Mouse (Mus musculus) embryonic facial prominence, embryonic 12.5 days (tissue): ENCODE measurements at regions not wholly inside any gene's neighbourhood (a gene's known extent, or its start where the extent isn't known, plus 50 kb on each side); places are given as distances from the start of the nearest gene placed in this dataset.

Experiments used
- ATAC-seq: fragments of 200-750 bp; cut with Nextera tagmentation; 2 replicates; pipeline ENCODE4 v1.8.0; 2017; ENCODE audit not compliant: insufficient number of reproducible peaks, insufficient read depth, low FRiP score, low TSS enrichment
- H3K27ac ChIP-seq: fragments of 300-500 bp; sonication (generic); 2 replicates; pipeline ENCODE4 v1.5.1; 2016; ENCODE audit warnings: mild to moderate bottlenecking
- H3K27me3 ChIP-seq: fragments of 300-500 bp; sonication (generic); 2 replicates; pipeline ENCODE4 v1.6.1; 2016; ENCODE audit warnings: mild to moderate bottlenecking, moderate library complexity
- H3K36me3 ChIP-seq: fragments of 300-500 bp; sonication (generic); 2 replicates; pipeline ENCODE4 v1.6.1; 2016; ENCODE audit warnings: mild to moderate bottlenecking
- H3K4me1 ChIP-seq: fragments of 300-500 bp; sonication (generic); 2 replicates; pipeline ENCODE4 v1.6.1; 2016
- H3K4me2 ChIP-seq: fragments of 300-500 bp; sonication (generic); replicated peaks from 2 replicates; pipeline ENCODE4 v1.6.1; 2016; ENCODE audit warnings: mild to moderate bottlenecking, moderate library complexity
- H3K4me3 ChIP-seq: fragments of 300-500 bp; sonication (generic); 2 replicates; pipeline ENCODE4 v1.5.1; 2016; ENCODE audit warnings: mild to moderate bottlenecking
- H3K9ac ChIP-seq: fragments of 300-500 bp; sonication (generic); 2 replicates; pipeline ENCODE4 v1.6.1; 2016; ENCODE audit warnings: mild to moderate bottlenecking, moderate library complexity
- H3K9me3 ChIP-seq: fragments of 300-500 bp; sonication (generic); 2 replicates; pipeline ENCODE4 v1.6.1; 2016; ENCODE audit warnings: mild to moderate bottlenecking, moderate library complexity
- WGBS: fragments of 180-500 bp; shearing (Covaris S2); methylation state at CpG from one replicate; pipeline ENCODE4 v1.1.7; 2016; 5-methylcytosine and 5-hydroxymethylcytosine counted together

- H3K27me3 ChIP-seq, result no peaks in the 10 kb centered on the region
Measured at GRCm38 (mm10) chr16:77418486-77418885, 183.4 kb downstream of the Gm11146 start.

GRCm38 (mm10) chr16:77417791-77418190 lies 184.1 kb downstream of the Gm11146 start:
- Histone ChIP-seq H3K9ac (no peak overlapping the region), H3K9me3 (no peaks in the 10 kb centered on the region), H3K4me3 (no peak overlapping the region), H3K4me1 (peaks cover 35% of the 10 kb centered on the region), H3K36me3 (no peaks in the 10 kb centered on the region), H3K27ac (peak overlapping the region; percentile 57; the same call in 1 of the 2 replicates), H3K4me2 (peak overlapping the region; percentile 31), H3K27me3 (no peaks in the 10 kb centered on the region)
- WGBS, result 4% methylated on average over 3 of the region's 3 CpGs
- no peak for ATAC-seq

More at GRCm38 (mm10) chr16:77418486-77418885, 183.4 kb downstream of the Gm11146 start:
- Histone ChIP-seq H3K4me1 (peaks cover 36% of the 10 kb centered on the region), H3K4me2 (0 out of 2 replicates have a peak overlapping the region, but pooled peaks have one; percentile 33), H3K27ac (no peak overlapping the region), H3K9ac (no peak overlapping the region), H3K4me3 (no peak overlapping the region), H3K36me3 (no peaks in the 10 kb centered on the region), H3K9me3 (no peaks in the 10 kb centered on the region)
- ATAC-seq, result no peak
- WGBS, result 83% methylated on average over 1 of the region's 1 CpGs

DNA sequence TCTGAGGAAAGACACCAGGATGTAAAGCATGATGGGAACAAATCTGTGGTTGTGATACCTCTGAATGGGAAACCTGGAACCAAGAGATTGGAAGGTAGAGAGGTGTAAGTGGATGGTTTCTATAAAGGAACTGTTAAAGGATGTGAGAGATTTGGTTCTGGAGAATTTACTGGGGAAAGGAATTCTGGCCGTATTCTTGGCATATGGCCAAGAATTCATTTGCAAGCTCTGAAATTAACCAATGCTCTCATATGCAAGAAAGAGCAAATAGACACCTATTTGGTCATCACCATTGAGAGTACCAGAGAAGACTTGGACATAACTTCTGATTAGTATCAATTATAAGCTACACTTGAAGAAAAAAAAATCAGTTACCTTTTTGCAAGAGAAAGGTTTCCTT lies 187.3 kb downstream of the Gm11146 start:
- Histone ChIP-seq H3K9me3 (no peaks in the 10 kb centered on the region), H3K9ac (no peak overlapping the region), H3K27me3 (no peaks in the 10 kb centered on the region), H3K4me2 (no peak overlapping the region), H3K4me3 (no peak overlapping the region), H3K27ac (no peak overlapping the region), H3K4me1 (peaks cover 13% of the 10 kb centered on the region), H3K36me3 (no peaks in the 10 kb centered on the region)
- ATAC-seq, result no peak
- WGBS, result 54% methylated on average over 1 of the region's 1 CpGs

DNA sequence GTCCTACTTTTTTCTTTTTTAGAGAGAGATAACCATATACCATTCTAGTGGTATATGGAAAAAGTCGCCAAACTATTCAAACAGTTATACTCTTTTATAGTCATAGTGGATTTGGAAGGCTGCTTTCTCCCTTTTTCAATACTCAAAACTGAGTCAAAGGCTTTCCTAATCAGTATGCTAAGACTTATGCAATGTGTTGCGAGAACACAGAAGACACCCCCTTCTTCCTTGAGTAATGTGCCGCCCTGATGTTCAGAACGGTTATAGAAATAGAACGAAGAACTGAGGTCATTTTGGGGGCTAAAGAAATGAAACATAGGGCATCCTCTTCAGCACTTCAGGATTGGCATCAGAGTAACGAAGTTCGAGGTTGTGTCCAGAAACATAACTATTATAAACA lies 192.7 kb downstream of the Gm11146 start:
- Histone ChIP-seq H3K36me3 (no peaks in the 10 kb centered on the region), H3K4me1 (peaks cover 14% of the 10 kb centered on the region), H3K4me3 (no peak overlapping the region), H3K27ac (no peak overlapping the region), H3K27me3 (no peaks in the 10 kb centered on the region), H3K9me3 (no peaks in the 10 kb centered on the region), H3K9ac (no peak overlapping the region), H3K4me2 (no peak overlapping the region)
- no peak for ATAC-seq
- WGBS, result 91% methylated on average over 7 of the region's 7 CpGs

GRCm38 (mm10) chr16:77406999-77407398 lies 194.9 kb downstream of the Gm11146 start:
- Histone ChIP-seq H3K36me3 (no peaks in the 10 kb centered on the region), H3K9me3 (no peaks in the 10 kb centered on the region), H3K27ac (no peak overlapping the region), H3K9ac (no peak overlapping the region), H3K4me1 (peaks cover 31% of the 10 kb centered on the region), H3K4me2 (no peak overlapping the region), H3K4me3 (no peak overlapping the region), H3K27me3 (no peaks in the 10 kb centered on the region)
- no peak for ATAC-seq
- WGBS, result 75% methylated on average over 5 of the region's 5 CpGs

GRCm38 (mm10) chr16:77405859-77406258 lies 196.0 kb downstream of the Gm11146 start:
- Histone ChIP-seq H3K4me1 (peaks cover 37% of the 10 kb centered on the region), H3K4me3 (no peak overlapping the region), H3K4me2 (peak overlapping the region; percentile 27), H3K9ac (no peak overlapping the region), H3K9me3 (no peaks in the 10 kb centered on the region), H3K36me3 (no peaks in the 10 kb centered on the region), H3K27ac (peak overlapping the region; percentile 78; the same call in 1 of the 2 replicates), H3K27me3 (no peaks in the 10 kb centered on the region)
- 0 out of 2 replicates have a peak, but pooled peaks have one; percentile 15 for ATAC-seq
- WGBS, result 49% methylated on average over 6 of the region's 6 CpGs

GRCm38 (mm10) chr16:77405181-77405818 lies 196.6 kb downstream of the Gm11146 start:
- peak; percentile 56; the same call in 1 of the 2 replicates for ATAC-seq
- Histone ChIP-seq H3K27me3 (no peaks in the 10 kb centered on the region), H3K9ac (no peak overlapping the region), H3K4me3 (no peak overlapping the region), H3K36me3 (no peaks in the 10 kb centered on the region), H3K27ac (peak overlapping the region; percentile 78), H3K4me2 (peak overlapping the region; percentile 27), H3K4me1 (peaks cover 41% of the 10 kb centered on the region), H3K9me3 (no peaks in the 10 kb centered on the region)
- 36% methylated on average over 8 of the region's 8 CpGs for WGBS

DNA sequence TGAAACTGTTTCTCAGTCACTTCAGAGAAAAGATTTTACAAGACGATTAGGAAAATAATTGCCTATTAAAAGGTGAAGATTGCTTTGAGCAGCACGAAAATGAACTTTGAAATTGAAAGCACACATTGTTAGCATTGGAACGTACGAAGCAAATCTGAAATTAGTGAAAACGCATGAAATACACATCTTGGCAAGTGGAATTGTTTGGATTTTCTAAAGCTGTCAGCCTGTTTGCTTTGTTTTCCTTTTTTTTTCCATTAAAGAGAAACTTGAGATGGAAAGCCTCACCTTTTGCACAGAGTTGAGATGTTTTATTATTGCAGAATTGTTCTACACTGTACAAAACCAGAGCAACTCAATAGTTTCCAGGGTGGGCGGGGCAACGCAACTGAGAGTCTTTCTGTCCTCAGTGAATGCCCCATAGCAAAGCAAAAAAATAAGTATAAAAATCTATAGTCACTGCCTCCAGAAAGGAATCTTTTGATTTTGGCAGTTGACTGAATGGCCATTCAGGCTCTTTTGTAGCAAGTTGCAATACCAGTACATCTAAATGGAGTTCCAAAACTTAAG lies 199.1 kb downstream of the Gm11146 start:
- no peak overlapping the region for H3K27ac ChIP-seq
- ATAC-seq, result no peak
- H3K9ac ChIP-seq, result no peak overlapping the region
- 60% methylated on average over 7 of the region's 7 CpGs for WGBS
- H3K4me3 ChIP-seq, result no peak overlapping the region
- no peaks in the 10 kb centered on the region for H3K36me3 ChIP-seq
- no peaks in the 10 kb centered on the region for H3K9me3 ChIP-seq
- no peak overlapping the region for H3K4me2 ChIP-seq
- no peaks in the 10 kb centered on the region for H3K27me3 ChIP-seq
- peaks cover 50% of the 10 kb centered on the region for H3K4me1 ChIP-seq

DNA sequence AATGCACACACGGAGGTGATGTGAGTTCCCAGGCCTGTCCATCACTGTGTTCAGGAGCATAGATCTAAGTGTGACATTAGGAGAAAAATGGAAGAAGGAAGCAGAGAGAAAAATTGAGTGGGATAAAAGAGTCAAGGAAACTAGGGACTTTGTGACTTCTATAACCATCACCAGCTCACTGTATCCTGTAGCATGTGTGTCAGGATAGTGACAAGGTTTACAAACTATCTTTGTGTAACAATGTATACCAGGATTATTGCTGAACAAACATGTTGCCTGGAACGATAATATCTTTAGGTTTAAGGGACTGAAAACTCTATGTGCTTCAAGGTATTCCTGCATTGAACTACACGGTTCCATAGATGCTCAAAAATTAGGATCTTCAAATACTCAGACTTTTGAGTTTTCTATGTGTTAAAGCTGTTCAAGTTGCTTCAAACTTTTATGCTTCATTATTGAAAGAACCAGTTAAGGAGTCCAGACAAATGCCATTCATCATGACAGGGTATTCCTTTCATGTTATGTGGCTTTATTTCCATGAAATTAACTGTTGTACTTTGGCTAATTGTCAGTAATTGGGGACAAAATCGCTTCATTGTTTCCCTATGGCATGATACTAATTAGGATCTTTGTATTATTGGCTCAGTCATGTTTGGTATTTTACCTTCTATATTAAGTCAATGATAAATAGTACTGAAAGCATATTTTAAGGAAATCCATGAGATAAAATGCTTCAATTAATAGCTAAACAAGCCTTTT lies 200.5 kb downstream of the Gm11146 start:
- H3K36me3 ChIP-seq, result no peaks in the 10 kb centered on the region
- peaks cover 50% of the 10 kb centered on the region for H3K4me1 ChIP-seq
- no peak for ATAC-seq
- H3K27me3 ChIP-seq, result no peaks in the 10 kb centered on the region
- H3K27ac ChIP-seq, result peak overlapping the region; percentile 74
- peak overlapping the region; percentile 49 for H3K4me2 ChIP-seq
- H3K9ac ChIP-seq, result no peak overlapping the region
- H3K9me3 ChIP-seq, result no peaks in the 10 kb centered on the region
- WGBS, result 41% methylated on average over 4 of the region's 4 CpGs
- no peak overlapping the region for H3K4me3 ChIP-seq

GRCm38 (mm10) chr16:77400276-77400891 lies 201.5 kb downstream of the Gm11146 start:
- Histone ChIP-seq H3K9me3 (no peaks in the 10 kb centered on the region), H3K9ac (peak overlapping the region; percentile 28; the same call in 1 of the 2 replicates), H3K27me3 (no peaks in the 10 kb centered on the region), H3K4me3 (peak overlapping the region; percentile 13), H3K27ac (peak overlapping the region; percentile 74), H3K36me3 (no peaks in the 10 kb centered on the region), H3K4me1 (peaks cover 44% of the 10 kb centered on the region), H3K4me2 (peak overlapping the region; percentile 49)
- ATAC-seq, result peak; percentile 67; the same call in 1 of the 2 replicates
- WGBS, result 1% methylated on average over 13 of the region's 13 CpGs

DNA sequence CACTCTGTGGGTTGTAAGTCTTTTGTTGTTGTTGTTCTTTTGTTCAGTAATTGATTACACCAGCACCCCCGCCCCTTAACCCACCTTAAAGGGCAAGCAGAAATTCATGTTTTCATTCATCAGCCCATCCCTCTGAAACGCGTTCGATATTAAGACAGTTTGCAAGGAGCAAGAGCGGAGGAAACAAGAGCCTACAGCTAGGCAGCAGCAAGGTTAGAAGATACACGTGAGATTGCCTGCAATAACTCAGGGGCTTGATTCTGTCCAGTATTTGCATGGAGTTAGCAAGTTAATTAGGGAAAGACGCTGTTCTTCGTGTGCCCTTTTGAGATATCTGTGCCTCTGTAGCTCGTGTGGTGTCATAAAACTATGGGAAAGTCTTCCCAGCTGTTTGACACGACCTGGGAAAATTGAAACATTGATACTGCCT lies 202.0 kb downstream of the Gm11146 start:
- Histone ChIP-seq H3K27me3 (no peaks in the 10 kb centered on the region), H3K27ac (peak overlapping the region; percentile 74), H3K4me1 (peaks cover 41% of the 10 kb centered on the region), H3K4me3 (peak overlapping the region; percentile 13), H3K9ac (peak overlapping the region; percentile 28; the same call in 1 of the 2 replicates), H3K36me3 (no peaks in the 10 kb centered on the region), H3K4me2 (peak overlapping the region; percentile 49), H3K9me3 (no peaks in the 10 kb centered on the region)
- 5% methylated on average over 10 of the region's 10 CpGs for WGBS
- ATAC-seq, result no peak; the same call in 1 of the 2 replicates
